Mouse (Mus musculus) embryonic facial prominence, embryonic 15.5 days (tissue): ENCODE measurements at regions not wholly inside any gene's neighbourhood (a gene's known extent, or its start where the extent isn't known, plus 50 kb on each side); places are given as distances from the start of the nearest gene placed in this dataset.

Experiments used
- ATAC-seq: fragments of 200-750 bp; cut with Nextera tagmentation; 2 replicates; pipeline ENCODE4 v1.8.0; 2017; ENCODE audit warnings: low read depth, moderate TSS enrichment; ENCODE audit not compliant: insufficient number of reproducible peaks, low FRiP score, low TSS enrichment
- H3K27ac ChIP-seq: fragments of 300-500 bp; sonication (generic); replicated peaks from 2 replicates; pipeline ENCODE4 v1.5.1; 2015; ENCODE audit warnings: mild to moderate bottlenecking, inconsistent platforms
- H3K27me3 ChIP-seq: fragments of 300-500 bp; sonication (generic); 2 replicates; pipeline ENCODE4 v1.6.1; 2015; ENCODE audit warnings: inconsistent platforms
- H3K36me3 ChIP-seq: fragments of 300-500 bp; sonication (generic); 2 replicates; pipeline ENCODE4 v1.6.1; 2015; ENCODE audit warnings: mild to moderate bottlenecking, inconsistent platforms
- H3K4me1 ChIP-seq: fragments of 300-500 bp; sonication (generic); 2 replicates; pipeline ENCODE4 v1.6.1; 2015; ENCODE audit warnings: inconsistent platforms
- H3K4me2 ChIP-seq: fragments of 300-500 bp; sonication (generic); replicated peaks from 2 replicates; pipeline ENCODE4 v1.6.1; 2015; ENCODE audit warnings: mild to moderate bottlenecking, inconsistent platforms
- H3K4me3 ChIP-seq: fragments of 300-500 bp; sonication (generic); replicated peaks from 2 replicates; pipeline ENCODE4 v1.5.1; 2015; ENCODE audit warnings: mild to moderate bottlenecking, inconsistent platforms
- H3K9ac ChIP-seq: fragments of 300-500 bp; sonication (generic); 2 replicates; pipeline ENCODE4 v1.6.1; 2015; ENCODE audit warnings: inconsistent platforms
- H3K9me3 ChIP-seq: fragments of 300-500 bp; sonication (generic); replicated peaks from 2 replicates; pipeline ENCODE4 v1.6.1; 2016; ENCODE audit warnings: inconsistent platforms
- WGBS: fragments of 180-500 bp; shearing (Covaris S2); methylation state at CpG from one replicate; pipeline ENCODE4 v1.1.7; 2015; 5-methylcytosine and 5-hydroxymethylcytosine counted together

GRCm38 (mm10) chr4:99394244-99394643, 98.5 kb downstream of the Gm12689 start:
- Histone ChIP-seq H3K27ac (no peak overlapping the region), H3K4me2 (no peak overlapping the region), H3K27me3 (no peaks in the 10 kb centered on the region), H3K9me3 (no peaks in the 10 kb centered on the region), H3K9ac (no peak overlapping the region), H3K4me3 (no peak overlapping the region), H3K36me3 (no peaks in the 10 kb centered on the region), H3K4me1 (no peaks in the 10 kb centered on the region)
- 69% methylated on average over 3 of the region's 3 CpGs for WGBS
- ATAC-seq: no peak

GRCm38 (mm10) chr4:99407466-99407865, 111.8 kb downstream of the Gm12689 start:
- H3K4me1 ChIP-seq: no peaks in the 10 kb centered on the region
- 81% methylated on average over 7 of the region's 7 CpGs for WGBS
- H3K36me3 ChIP-seq: no peaks in the 10 kb centered on the region
- no peaks in the 10 kb centered on the region for H3K27me3 ChIP-seq
- no peak overlapping the region for H3K4me2 ChIP-seq
- no peak for ATAC-seq
- no peak overlapping the region for H3K9ac ChIP-seq
- H3K4me3 ChIP-seq: no peak overlapping the region
- H3K9me3 ChIP-seq: no peaks in the 10 kb centered on the region
- H3K27ac ChIP-seq: no peak overlapping the region

- ATAC-seq: no peak
- no peak overlapping the region for H3K9ac ChIP-seq
- WGBS: 76% methylated on average over 1 of the region's 1 CpGs
- H3K36me3 ChIP-seq: no peaks in the 10 kb centered on the region
- H3K9me3 ChIP-seq: no peaks in the 10 kb centered on the region
- H3K27me3 ChIP-seq: no peaks in the 10 kb centered on the region
- H3K4me3 ChIP-seq: no peak overlapping the region
- H3K4me2 ChIP-seq: no peak overlapping the region
- H3K4me1 ChIP-seq: no peaks in the 10 kb centered on the region
- no peak overlapping the region for H3K27ac ChIP-seq
Measured at GRCm38 (mm10) chr4:99423449-99423848, 127.7 kb downstream of the Gm12689 start.

- Histone ChIP-seq H3K36me3 (no peaks in the 10 kb centered on the region), H3K4me3 (peak overlapping the region; percentile 23), H3K27me3 (no peaks in the 10 kb centered on the region), H3K4me2 (peak overlapping the region; percentile 47), H3K4me1 (no peaks in the 10 kb centered on the region), H3K9me3 (no peaks in the 10 kb centered on the region), H3K27ac (no peak overlapping the region), H3K9ac (no peak overlapping the region)
- WGBS: 51% methylated on average over 28 of the region's 28 CpGs
- no peak for ATAC-seq
Measured at GRCm38 (mm10) chr4:99445077-99445754, 149.5 kb downstream of the Gm12689 start.

DNA sequence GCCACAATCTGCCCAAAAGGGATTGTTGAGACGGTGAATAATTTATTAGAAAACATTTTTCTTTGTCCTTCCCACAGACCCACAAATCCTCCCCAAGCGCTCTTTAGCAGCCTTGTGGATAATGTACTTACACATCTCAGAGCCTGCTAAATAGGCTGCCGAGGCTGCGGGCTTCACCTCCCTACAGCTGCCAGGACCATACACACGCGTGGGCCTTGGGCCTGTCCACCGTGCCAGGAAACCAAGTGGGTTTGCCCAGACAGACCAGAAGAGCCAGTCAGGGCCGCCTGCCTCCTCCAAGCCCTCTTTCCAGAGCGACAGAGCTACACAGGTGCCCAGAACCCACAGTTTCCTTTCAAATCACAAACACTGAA, 150.0 kb downstream of the Gm12689 start:
- H3K27ac ChIP-seq: no peak overlapping the region
- H3K4me1 ChIP-seq: no peaks in the 10 kb centered on the region
- H3K4me3 ChIP-seq: no peak overlapping the region
- no peak for ATAC-seq
- H3K36me3 ChIP-seq: no peaks in the 10 kb centered on the region
- no peaks in the 10 kb centered on the region for H3K27me3 ChIP-seq
- WGBS: 74% methylated on average over 9 of the region's 9 CpGs
- H3K9ac ChIP-seq: no peak overlapping the region
- peak overlapping the region; percentile 47 for H3K4me2 ChIP-seq
- no peaks in the 10 kb centered on the region for H3K9me3 ChIP-seq

- H3K9ac ChIP-seq: no peak overlapping the region
- no peaks in the 10 kb centered on the region for H3K9me3 ChIP-seq
- ATAC-seq: no peak
- 0 out of 2 replicates have a peak, but pooled peaks cover 4% of the 10 kb centered on the region for H3K4me1 ChIP-seq
- H3K27ac ChIP-seq: no peak overlapping the region
- 52% methylated on average over 4 of the region's 4 CpGs for WGBS
- no peak overlapping the region for H3K4me3 ChIP-seq
- H3K4me2 ChIP-seq: no peak overlapping the region
- no peaks in the 10 kb centered on the region; the same call in 1 of the 2 replicates for H3K27me3 ChIP-seq
- no peaks in the 10 kb centered on the region for H3K36me3 ChIP-seq
Measured at GRCm38 (mm10) chr4:99458984-99459383, 163.3 kb downstream of the Gm12689 start.

DNA sequence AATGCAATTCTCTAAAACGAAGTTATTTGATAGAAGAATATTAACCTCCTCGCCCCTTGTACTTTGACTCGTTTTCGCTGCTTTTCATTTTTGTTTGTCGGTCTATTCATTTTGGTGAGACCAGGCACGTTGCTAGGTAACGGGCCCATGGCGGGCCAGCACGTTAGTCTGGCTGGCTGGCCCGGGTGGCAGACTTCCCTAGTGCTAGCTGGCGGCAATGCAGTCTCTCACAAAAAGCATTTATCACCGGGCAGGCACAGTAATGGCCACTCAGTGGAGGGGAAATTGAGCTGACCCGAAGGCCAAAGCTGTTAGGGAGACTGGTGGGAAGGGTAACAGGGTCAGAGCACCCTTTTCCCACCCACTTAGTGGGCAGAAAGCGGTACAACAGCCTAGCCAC, 163.7 kb downstream of the Gm12689 start:
- Histone ChIP-seq H3K9ac (no peak overlapping the region), H3K27ac (no peak overlapping the region), H3K4me3 (no peak overlapping the region), H3K36me3 (no peaks in the 10 kb centered on the region), H3K9me3 (no peaks in the 10 kb centered on the region), H3K27me3 (no peaks in the 10 kb centered on the region; the same call in 1 of the 2 replicates), H3K4me2 (peak overlapping the region; percentile 17; the same call in 1 of the 2 replicates), H3K4me1 (0 out of 2 replicates have a peak, but pooled peaks cover 4% of the 10 kb centered on the region)
- ATAC-seq: no peak
- WGBS: 5% methylated on average over 14 of the region's 14 CpGs

DNA sequence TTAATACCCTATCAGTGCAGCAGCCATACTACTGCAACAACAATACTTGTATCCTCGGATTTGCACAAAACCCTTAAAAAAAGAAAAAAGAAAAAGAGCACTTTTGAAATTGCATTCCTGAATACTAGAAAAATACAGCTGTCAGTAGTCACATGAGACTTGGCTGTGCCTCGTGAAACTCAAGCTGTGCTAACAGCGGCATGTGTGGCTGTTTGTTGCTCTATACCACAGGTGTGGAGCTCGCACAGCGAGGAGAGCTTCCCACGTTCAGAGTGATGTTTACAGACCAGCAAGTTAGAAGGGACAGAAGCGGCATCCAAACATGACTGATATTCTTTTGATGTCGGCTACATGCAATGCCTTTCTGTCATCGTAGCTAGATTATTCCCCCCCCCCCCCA, 169.8 kb downstream of the Gm12689 start:
- no peaks in the 10 kb centered on the region for H3K36me3 ChIP-seq
- no peaks in the 10 kb centered on the region; the same call in 1 of the 2 replicates for H3K27me3 ChIP-seq
- no peak overlapping the region for H3K4me3 ChIP-seq
- no peaks in the 10 kb centered on the region for H3K9me3 ChIP-seq
- no peaks in the 10 kb centered on the region for H3K4me1 ChIP-seq
- 64% methylated on average over 9 of the region's 9 CpGs for WGBS
- ATAC-seq: no peak
- no peak overlapping the region for H3K9ac ChIP-seq
- no peak overlapping the region for H3K27ac ChIP-seq
- no peak overlapping the region for H3K4me2 ChIP-seq

GRCm38 (mm10) chr4:99475701-99476218, 180.1 kb downstream of the Gm12689 start:
- Histone ChIP-seq H3K4me2 (no peak overlapping the region), H3K27me3 (no peaks in the 10 kb centered on the region), H3K4me3 (no peak overlapping the region), H3K4me1 (no peaks in the 10 kb centered on the region), H3K9ac (no peak overlapping the region), H3K36me3 (no peaks in the 10 kb centered on the region), H3K27ac (no peak overlapping the region), H3K9me3 (no peaks in the 10 kb centered on the region)
- ATAC-seq: no peak
- 31% methylated on average over 11 of the region's 11 CpGs for WGBS

GRCm38 (mm10) chr4:99484271-99484670, 171.8 kb upstream of the Foxd3 start:
- 68% methylated on average over 4 of the region's 4 CpGs for WGBS
- no peak for ATAC-seq
- Histone ChIP-seq H3K4me1 (no peaks in the 10 kb centered on the region), H3K9ac (no peak overlapping the region), H3K27me3 (no peaks in the 10 kb centered on the region), H3K4me3 (no peak overlapping the region), H3K4me2 (no peak overlapping the region), H3K27ac (no peak overlapping the region), H3K36me3 (no peaks in the 10 kb centered on the region), H3K9me3 (no peaks in the 10 kb centered on the region)

DNA sequence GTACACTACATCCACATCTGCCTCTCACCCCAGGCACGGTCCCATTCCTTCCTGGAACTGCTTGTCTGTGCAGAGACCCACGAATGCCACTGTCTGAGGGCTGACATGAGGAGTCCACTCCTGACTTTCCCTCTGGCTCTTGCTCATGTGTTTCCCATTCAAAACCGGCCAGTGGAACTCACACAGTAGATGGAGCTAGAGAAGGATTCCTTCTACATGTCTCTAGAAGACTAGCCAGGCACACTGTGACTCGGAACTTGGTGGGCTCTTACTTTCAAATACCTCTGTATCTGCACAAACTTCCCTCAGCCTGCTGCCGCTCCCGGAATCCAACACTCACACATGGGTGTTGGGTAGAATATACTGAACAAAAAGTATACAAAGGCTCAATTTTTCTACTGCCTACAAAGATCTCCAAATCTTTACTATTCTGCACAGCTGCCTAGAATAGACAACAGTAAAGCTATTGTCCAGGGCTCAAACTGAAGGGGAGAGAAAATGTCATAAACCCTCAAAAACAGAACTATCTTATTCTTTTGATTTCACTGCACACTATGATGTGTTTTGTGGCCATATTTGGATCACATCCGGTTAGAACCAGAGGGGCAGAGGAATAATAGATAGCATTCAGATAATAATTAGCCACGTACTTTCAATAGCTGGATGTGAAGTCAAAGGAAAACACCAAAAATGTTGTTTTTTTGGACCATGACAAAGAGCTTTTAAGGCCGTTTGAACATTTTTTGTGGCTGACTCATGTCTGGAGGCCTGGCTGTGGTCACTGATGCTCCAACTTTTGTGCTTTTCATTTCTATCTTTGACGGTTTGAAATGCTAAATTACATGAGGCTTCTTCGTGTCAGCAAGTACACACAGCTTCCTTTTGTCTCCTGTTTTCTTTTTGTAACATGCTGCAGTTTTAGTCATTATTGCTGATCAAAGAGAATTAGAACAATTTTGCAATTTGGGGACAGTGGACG, 164.3 kb upstream of the Foxd3 start:
- Histone ChIP-seq H3K27me3 (no peaks in the 10 kb centered on the region), H3K9me3 (no peaks in the 10 kb centered on the region), H3K4me2 (no peak overlapping the region), H3K4me3 (no peak overlapping the region), H3K36me3 (no peaks in the 10 kb centered on the region), H3K27ac (no peak overlapping the region), H3K9ac (no peak overlapping the region), H3K4me1 (no peaks in the 10 kb centered on the region)
- WGBS: 56% methylated on average over 12 of the region's 12 CpGs
- no peak for ATAC-seq
